Mouse (Mus musculus): ENCODE results near the gene Magea4. TPM values are rescaled to one million over a fixed set of nuclear protein-coding genes. Genes with fewer than 3 reads are reported as not detected.

The Magea4 gene
- total RNA-seq (2021) = not detected
- long read RNA-seq, experiment 1 = 0 reads
- long read RNA-seq, experiment 2 = 0 reads

GRCm38 (mm10) chrX:72221717-72222116 is at the start of gene Magea4:
Gene Magea4, plus strand, starts transcription at chrX:72222017.
- no peak for DNase-seq (ENCODE audit: low spot score)

- no peak for DNase-seq (ENCODE audit: low spot score)
Measured at GRCm38 (mm10) chrX:72202944-72203554, 18.8 kb upstream of the Magea4 start.

GRCm38 (mm10) chrX:72270637-72271036 is 48.8 kb downstream of the Magea4 start:
- no peak for DNase-seq (ENCODE audit: low spot score)

Small RNA genes within 50 kb of the gene (microRNA-seq; reads per million reads assigned to microRNA genes)
- gene Mir224 = 60.4 reads per million, percentile 52 among the genes with 10 or more reads in this experiment
- 2.7 reads per million for gene Mir452

Other genes starting within 250 kb of the Magea4 start
- not detected for gene Fate1, start 249.0 kb upstream of the Magea4 start, total RNA-seq (2021)
- gene Cnga2, start 230.2 kb upstream of the Magea4 start, total RNA-seq (2021) = not detected
- under 1 TPM; 0.19 to 0.34 TPM for gene Gabre, start 52.8 kb downstream of the Magea4 start, total RNA-seq (2021)
- gene Magea10, start 164.8 kb downstream of the Magea4 start, total RNA-seq (2021) = not detected

All from gastrocnemius, adult 18-20 months (tissue).